Mouse (Mus musculus): ENCODE data around the gene Gm10382.
"Not testable (repeated sequence)": the region's sequence is repeated elsewhere in the genome, so short reads cannot be mapped to it uniquely, and the experiment has no call there.

- TF ChIP-seq CTCF, POLR2A (IDR thresholded peaks at IDR 0.05; ENCODE audit: insufficient read depth, low read depth, low read length): not testable (repeated sequence)
Measured at GRCm38 (mm10) chr5:125434347-125434746, 45.2 kb downstream of the Gm10382 start.

All from olfactory bulb, adult 2 months (tissue).